Mouse (Mus musculus): ENCODE measurements around the gene Ccdc85b. TPM values are rescaled to one million over a fixed set of nuclear protein-coding genes. Genes with fewer than 3 reads are reported as not detected.
"Not testable (repeated sequence)": the region's sequence is repeated elsewhere in the genome, so short reads cannot be mapped to it uniquely, and the experiment has no call there.

Gene Ccdc85b
- total RNA-seq (2022), result 10 to 100 TPM in 1 of 4 experiments, 1 to 10 TPM in 3; 8.3 to 10.4 (median 8.9) TPM

- no peak for DNase-seq (ENCODE audit: low spot score)
Observed at GRCm38 (mm10) chr19:5457746-5458442, at the start of gene Ccdc85b. TSS of gene Ccdc85b (minus strand) at chr19:5457894.

GRCm38 (mm10) chr19:5503687-5504086 lies 46.0 kb upstream of the Ccdc85b start, which contains the start of gene 1700020D05Rik:
TSS of gene 1700020D05Rik (minus strand) at chr19:5503787.
- DNase-seq (ENCODE audit: low spot score), result no peak

DNA sequence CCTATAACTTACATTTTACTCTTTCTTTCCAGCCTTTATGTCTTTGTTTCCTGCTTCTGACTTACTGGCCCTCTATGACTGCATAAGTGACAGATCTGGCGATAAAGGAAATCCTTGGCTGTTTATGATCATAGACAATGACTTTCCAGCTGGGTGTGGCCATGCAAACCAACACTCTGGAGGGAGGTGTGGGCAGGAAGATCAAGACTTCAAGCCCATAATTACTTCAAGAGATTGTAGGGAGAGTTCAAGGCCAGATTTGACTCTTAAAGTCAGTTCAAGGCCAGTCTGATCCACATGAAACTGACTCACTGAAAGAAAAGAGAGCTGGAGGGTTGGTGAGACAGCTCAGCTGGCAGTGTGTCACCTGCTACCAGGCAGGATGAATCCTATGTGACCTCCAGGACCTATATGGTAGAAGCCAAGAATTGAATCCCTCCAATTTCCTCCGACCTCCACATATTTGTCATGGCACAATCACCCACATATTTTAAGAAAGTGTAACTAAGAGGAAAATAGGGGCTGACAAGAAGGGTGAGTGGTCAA lies 42.7 kb upstream of the Ccdc85b start:
- no peak for DNase-seq (ENCODE audit: low spot score)

DNA sequence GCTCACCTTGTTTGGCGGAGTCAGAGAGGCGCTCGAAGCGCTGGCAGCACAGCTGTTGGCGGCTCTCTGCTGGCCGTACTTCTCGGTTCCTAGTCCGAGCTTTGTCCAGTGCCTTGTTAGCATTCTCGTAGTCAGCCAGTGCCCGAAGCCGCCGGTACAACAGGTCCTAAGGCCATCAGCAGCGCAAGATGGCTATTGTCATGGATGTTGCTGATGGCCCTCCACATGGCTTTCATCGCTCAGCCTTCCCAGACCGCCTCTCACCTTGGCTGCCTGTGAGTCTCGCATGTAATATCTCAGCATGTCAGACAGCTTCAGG lies 38.3 kb upstream of the Ccdc85b start:
- no peak for DNase-seq (ENCODE audit: low spot score)

GRCm38 (mm10) chr19:5495353-5496051 lies 37.8 kb upstream of the Ccdc85b start:
- no peak for DNase-seq (ENCODE audit: low spot score)

GRCm38 (mm10) chr19:5494314-5494713 lies 36.6 kb upstream of the Ccdc85b start:
- no peak for DNase-seq (ENCODE audit: low spot score)

DNA sequence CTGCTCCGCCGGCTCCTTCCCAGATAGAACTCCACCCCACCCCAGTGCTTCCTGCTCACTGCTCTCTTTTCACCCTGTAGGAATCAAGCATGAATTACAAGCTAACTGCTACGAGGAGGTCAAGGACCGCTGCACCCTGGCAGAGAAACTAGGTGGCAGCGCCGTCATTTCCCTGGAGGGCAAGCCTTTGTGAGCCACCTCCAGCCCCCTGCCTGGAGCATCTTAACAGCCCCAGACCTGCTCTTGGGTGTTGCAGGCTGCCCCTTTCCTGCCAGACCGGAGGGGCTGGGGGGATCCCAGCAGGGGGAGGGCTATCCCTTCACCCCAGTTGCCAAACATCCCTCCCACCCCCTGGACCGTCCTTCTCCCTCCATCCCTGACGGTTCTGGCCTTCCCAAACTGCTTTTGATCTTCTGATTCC lies 35.6 kb upstream of the Ccdc85b start:
- DNase-seq (ENCODE audit: low spot score), result not testable (repeated sequence)

- DNase-seq (ENCODE audit: low spot score), result no peak
Observed at GRCm38 (mm10) chr19:5492641-5493040, 34.9 kb upstream of the Ccdc85b start.

GRCm38 (mm10) chr19:5490898-5491708 lies 33.4 kb upstream of the Ccdc85b start:
- DNase-seq (ENCODE audit: low spot score), result peak; percentile 92

GRCm38 (mm10) chr19:5490313-5490897 lies 32.7 kb upstream of the Ccdc85b start, which contains the start of gene Cfl1:
TSS of gene Cfl1 (plus strand) at chr19:5490455.
- DNase-seq (ENCODE audit: low spot score), result peak; percentile 96

DNA sequence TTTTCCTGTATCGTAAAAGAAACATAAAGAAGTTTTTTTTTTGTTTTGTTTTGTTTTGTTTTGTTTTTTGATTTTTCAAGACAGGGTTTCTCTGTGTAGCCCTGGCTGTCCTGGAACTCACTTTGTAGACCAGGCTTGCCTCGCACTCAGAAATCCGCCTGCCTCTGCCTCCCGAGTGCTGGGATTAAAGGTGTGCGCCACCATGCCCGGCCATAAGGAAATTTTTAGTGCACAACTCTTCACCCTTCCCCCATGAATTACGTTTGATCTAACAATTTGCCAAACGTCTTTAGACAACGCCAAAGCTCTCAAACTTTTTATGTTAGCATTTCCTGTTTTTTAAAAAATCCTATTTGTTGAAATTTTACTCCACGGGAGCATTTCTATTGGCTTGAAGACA lies 32.0 kb upstream of the Ccdc85b start:
- DNase-seq (ENCODE audit: low spot score), result not testable (repeated sequence)

DNA sequence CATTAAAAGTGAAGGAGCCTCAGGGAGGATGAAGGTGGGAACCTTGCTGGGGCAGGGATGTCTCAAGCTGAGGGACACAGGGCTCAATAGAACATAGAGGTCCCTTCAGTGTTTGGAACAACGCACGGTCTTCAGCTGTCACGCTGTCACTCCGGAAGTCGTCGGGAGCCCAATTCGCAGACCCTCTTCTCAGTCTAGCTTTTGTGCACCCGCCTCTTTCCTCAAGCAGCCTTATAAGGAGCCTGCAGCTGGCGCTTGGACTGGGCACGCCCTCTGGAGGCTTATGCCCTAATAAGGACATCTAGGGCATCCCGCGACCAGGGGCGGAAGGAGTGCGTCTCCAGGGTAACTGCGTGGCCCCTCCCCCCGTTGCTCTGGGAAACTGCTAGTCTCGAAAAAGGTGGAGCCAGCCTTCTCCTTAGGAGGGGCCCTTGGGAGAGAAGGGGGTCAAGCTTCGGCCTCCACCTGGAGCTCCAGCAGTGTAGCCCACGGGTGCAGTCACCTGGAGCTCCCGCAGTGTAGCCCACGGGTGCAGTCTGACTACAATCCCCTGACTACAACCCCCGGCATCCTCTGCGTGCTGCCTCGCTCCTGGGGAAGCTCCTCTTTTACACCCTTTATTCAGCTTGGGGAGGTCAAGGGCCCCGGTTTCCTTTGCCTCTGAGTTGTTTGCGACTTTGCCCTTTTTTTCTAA lies 31.3 kb upstream of the Ccdc85b start:
- peak; percentile 97 for DNase-seq (ENCODE audit: low spot score)

- DNase-seq (ENCODE audit: low spot score), result peak; percentile 98
Observed at GRCm38 (mm10) chr19:5487768-5488550, 30.3 kb upstream of the Ccdc85b start, which contains the start of gene Mus81. TSS of gene Mus81 (minus strand) at chr19:5488402.

GRCm38 (mm10) chr19:5486771-5487170 lies 29.1 kb upstream of the Ccdc85b start:
- DNase-seq (ENCODE audit: low spot score), result no peak

GRCm38 (mm10) chr19:5486286-5486685 lies 28.6 kb upstream of the Ccdc85b start:
- no peak for DNase-seq (ENCODE audit: low spot score)

DNA sequence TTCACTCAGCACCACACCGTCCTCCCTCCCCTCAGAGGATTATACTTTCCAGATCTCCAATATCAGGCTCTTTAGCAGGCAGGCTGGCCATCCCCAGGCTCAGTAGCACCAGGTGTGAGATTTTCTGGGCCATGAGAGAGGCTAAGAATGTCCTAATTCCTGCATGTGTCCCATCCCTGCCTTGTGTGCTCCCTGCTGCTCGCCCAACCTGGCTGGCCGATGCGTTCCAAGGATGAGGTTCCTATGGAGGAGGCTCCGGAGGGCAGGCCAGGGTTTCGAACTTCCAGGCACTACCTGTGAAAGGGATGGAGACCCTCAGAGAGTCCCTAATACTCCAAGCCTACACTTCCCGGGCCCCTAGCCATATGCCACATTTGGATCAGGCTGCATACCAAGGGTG lies 28.1 kb upstream of the Ccdc85b start:
- no peak for DNase-seq (ENCODE audit: low spot score)

DNA sequence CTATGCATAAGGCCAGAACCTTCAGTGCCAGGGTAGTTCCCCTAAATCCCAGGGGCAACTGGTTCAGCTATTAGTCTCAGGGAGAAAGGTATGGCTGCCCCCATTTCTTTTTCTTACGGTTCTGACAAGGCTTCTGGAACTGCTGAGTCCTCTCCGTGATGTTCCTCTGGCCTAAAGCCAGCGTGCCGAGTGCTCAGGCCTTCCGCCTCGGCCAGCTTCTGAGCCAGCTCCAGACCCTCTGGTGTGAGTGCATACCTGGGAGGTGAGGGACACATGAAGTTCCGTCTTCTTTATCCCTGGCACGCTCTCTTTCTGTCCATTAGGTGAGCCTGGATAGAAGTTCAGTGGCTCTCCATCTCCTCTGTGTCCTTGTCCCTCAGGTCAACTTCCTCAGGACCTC lies 27.7 kb upstream of the Ccdc85b start:
- no peak for DNase-seq (ENCODE audit: low spot score)

GRCm38 (mm10) chr19:5484496-5484895 lies 26.8 kb upstream of the Ccdc85b start:
- no peak for DNase-seq (ENCODE audit: low spot score)

DNA sequence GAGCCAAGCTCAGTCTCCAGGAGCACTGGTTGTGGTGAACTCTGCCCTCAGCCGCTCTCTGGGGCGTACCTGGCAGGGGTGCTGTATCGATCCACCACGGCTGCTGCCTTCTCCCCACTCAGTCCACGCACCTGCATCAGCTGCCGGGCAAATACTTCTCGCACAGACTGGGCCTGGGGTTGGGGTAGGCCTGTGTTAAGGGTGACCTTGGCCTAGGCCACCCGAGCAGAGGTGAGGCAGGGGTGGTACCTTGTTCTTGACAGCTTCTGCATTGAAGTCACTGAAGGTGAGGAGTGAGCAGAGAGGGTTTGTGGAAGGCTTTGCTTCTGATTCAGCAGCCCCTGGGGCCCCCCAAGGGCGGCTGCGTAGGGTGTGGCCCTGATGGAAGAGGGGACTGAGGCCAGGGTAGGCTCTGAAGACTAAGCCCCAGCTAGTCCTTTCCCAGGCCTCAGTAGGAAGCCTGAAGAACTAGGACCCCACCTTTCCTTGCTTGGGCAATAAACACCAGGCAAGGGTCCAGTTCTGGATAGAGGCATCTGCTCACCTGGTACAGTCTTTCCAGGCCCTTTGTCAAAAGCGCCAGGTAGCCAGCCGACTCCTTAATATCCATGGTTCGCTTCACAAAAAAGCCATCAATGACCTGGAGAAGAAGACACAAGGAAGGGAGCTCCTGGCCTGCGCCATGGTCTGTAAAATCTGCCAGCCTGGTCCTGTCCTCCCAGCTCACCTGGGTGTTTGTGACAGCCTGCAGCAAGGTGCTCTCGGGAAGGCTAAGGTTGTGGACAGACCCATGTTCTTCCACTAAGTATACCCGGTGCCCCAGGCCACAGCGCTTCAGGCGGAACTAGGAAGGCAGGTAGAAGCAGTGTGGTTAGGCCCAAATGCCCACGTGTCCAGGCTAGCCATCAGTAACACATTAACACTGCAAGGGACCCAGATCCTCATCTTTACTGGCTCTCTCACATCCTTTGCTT lies 26.0 kb upstream of the Ccdc85b start:
- DNase-seq (ENCODE audit: low spot score), result no peak

All from heart, adult 8-10 months (tissue).